Mouse (Mus musculus) erythroblast, adult 5-6 weeks (primary cell): ENCODE data around the gene Arhgap10. TPM values are rescaled to one million over a fixed set of nuclear protein-coding genes. Genes with fewer than 3 reads are reported as not detected.

Source experiments
- ATAC-seq: replicated peaks from 2 replicates; pipeline ENCODE4 v1.8.0; 2016; ENCODE audit warnings: moderate number of reproducible peaks, mild to moderate bottlenecking, moderate TSS enrichment, inconsistent platforms; ENCODE audit not compliant: poor library complexity, low FRiP score, severe bottlenecking
- total RNA-seq, 2 experiments: library from RNA; stranded (forward) in 1 of 2; stranded (reverse) in 1 of 2; fragments of 150-400 nt in 1 of 2; fragments of 200-764, 138-1000 nt in 1 of 2; gene quantifications; 2 replicates each; pipeline versions ENCODE4 v1.2.3 to v1.2.4; 2015 to 2017; ENCODE audit warnings: low replicate concordance in 2 of 2

Gene Arhgap10
- total RNA-seq, 2 experiments from 2014 or later: 2.1 to 3.2 TPM

- ATAC-seq: no peak
Observed at GRCm38 (mm10) chr8:77518201-77519115, 705 bp upstream of the Arhgap10 start.

- no peak for ATAC-seq
Observed at GRCm38 (mm10) chr8:77516845-77517244, 908 bp downstream of the Arhgap10 start.

- ATAC-seq: no peak
Observed at GRCm38 (mm10) chr8:77515786-77516185, 2.0 kb downstream of the Arhgap10 start.

GRCm38 (mm10) chr8:77515201-77515600 lies 2.6 kb downstream of the Arhgap10 start:
- ATAC-seq: no peak

- ATAC-seq: no peak
Observed at GRCm38 (mm10) chr8:77511750-77512493, 5.8 kb downstream of the Arhgap10 start.

GRCm38 (mm10) chr8:77510426-77510825 lies 7.3 kb downstream of the Arhgap10 start:
- no peak for ATAC-seq

GRCm38 (mm10) chr8:77509044-77509443 lies 8.7 kb downstream of the Arhgap10 start:
- no peak for ATAC-seq

GRCm38 (mm10) chr8:77507510-77508035 lies 10.2 kb downstream of the Arhgap10 start:
- no peak for ATAC-seq

GRCm38 (mm10) chr8:77506539-77506938 lies 11.2 kb downstream of the Arhgap10 start:
- ATAC-seq: no peak

GRCm38 (mm10) chr8:77502547-77502946 lies 15.2 kb downstream of the Arhgap10 start:
- ATAC-seq: no peak

GRCm38 (mm10) chr8:77501131-77501530 lies 16.6 kb downstream of the Arhgap10 start:
- no peak for ATAC-seq

GRCm38 (mm10) chr8:77500264-77500663 lies 17.5 kb downstream of the Arhgap10 start:
- ATAC-seq: no peak

- ATAC-seq: no peak
Observed at GRCm38 (mm10) chr8:77497442-77497841, 20.3 kb downstream of the Arhgap10 start.

- ATAC-seq: no peak
Observed at GRCm38 (mm10) chr8:77496253-77496652, 21.5 kb downstream of the Arhgap10 start.

GRCm38 (mm10) chr8:77494376-77495328 lies 23.1 kb downstream of the Arhgap10 start:
- ATAC-seq: no peak

GRCm38 (mm10) chr8:77492356-77493058 lies 25.2 kb downstream of the Arhgap10 start:
- ATAC-seq: no peak

- ATAC-seq: peak; percentile 43; the same call in 1 of the 2 replicates
Observed at GRCm38 (mm10) chr8:77491231-77491923, 26.4 kb downstream of the Arhgap10 start.

GRCm38 (mm10) chr8:77490095-77490781 lies 27.5 kb downstream of the Arhgap10 start:
- no peak for ATAC-seq
